Mouse (Mus musculus): ENCODE results near the gene Tgm2. TPM values are rescaled to one million over a fixed set of nuclear protein-coding genes. Genes with fewer than 3 reads are reported as not detected.

Gene Tgm2
- polyA plus RNA-seq (2012; rRNA removed), result 12.1 and 14.8 TPM in 2 replicates
- 6.7 and 6.9 TPM in 2 replicates for polyA plus RNA-seq (2014; fragmentation: Nextera tagmentation; extraction: Ambion mirVana)

GRCm38 (mm10) chr2:158146223-158146622 is at the start of gene Tgm2:
Tgm2 (minus strand) TSS chr2:158146436.
- Histone ChIP-seq H3K4me2 (replicated peaks; ENCODE audit: low read depth, low read length, severe bottlenecking) (peak within 1 kb of the TSS; percentile 64), H3K27me3 (ENCODE audit: control insufficient read depth, insufficient read depth, low read length) (no peaks in the 10 kb centered on the region), H3K4me1 (ENCODE audit: control insufficient read depth, insufficient read depth, low read length) (no peaks in the 10 kb centered on the region; the same call in none of the 2 replicates), H3K9ac (ENCODE audit: low read depth, low read length, severe bottlenecking) (peak within 1 kb of the TSS; percentile 52; the same call in 1 of the 2 replicates), H3K4me3 (replicated peaks; ENCODE audit: low read length) (peak within 1 kb of the TSS; percentile 37), H3K27ac (replicated peaks; ENCODE audit: low read depth, low read length) (no peak within 1 kb of the TSS), H3K9me3 (ENCODE audit: control insufficient read depth, low read length) (0 out of 2 replicates have a peak, but pooled peaks cover 4% of the 10 kb centered on the region), H3K36me3 (ENCODE audit: control insufficient read depth, insufficient read depth, low read length) (no peaks in the 10 kb centered on the region)
- DNase-seq (ENCODE audit: low spot score), result peak; percentile 59
- ATAC-seq (ENCODE audit: low FRiP score, low read depth), result peak; percentile 80
- WGBS, result under 1% methylated on average over 33 of the region's 33 CpGs
- no peak for TF ChIP-seq POLR2A (IDR thresholded peaks at IDR 0.05; ENCODE audit: borderline replicate concordance, extremely low read depth, insufficient read depth, insufficient read length)

GRCm38 (mm10) chr2:158194945-158195640 is 48.9 kb upstream of the Tgm2 start:
- peak; percentile 53; the same call in 1 of the 2 replicates for ATAC-seq (ENCODE audit: low FRiP score, low read depth)
- 18% methylated on average over 10 of the region's 10 CpGs for WGBS

GRCm38 (mm10) chr2:158193611-158194336 is 47.5 kb upstream of the Tgm2 start:
- Histone ChIP-seq H3K4me3 (replicated peaks; ENCODE audit: low read length) (no peak overlapping the region), H3K36me3 (ENCODE audit: control insufficient read depth, insufficient read depth, low read length) (peaks cover 30% of the 10 kb centered on the region), H3K27ac (replicated peaks; ENCODE audit: low read depth, low read length) (no peak overlapping the region), H3K4me1 (ENCODE audit: control insufficient read depth, insufficient read depth, low read length) (0 out of 2 replicates have a peak, but pooled peaks cover 8% of the 10 kb centered on the region), H3K27me3 (ENCODE audit: control insufficient read depth, insufficient read depth, low read length) (no peaks in the 10 kb centered on the region), H3K4me2 (replicated peaks; ENCODE audit: low read depth, low read length, severe bottlenecking) (no peak overlapping the region), H3K9me3 (ENCODE audit: control insufficient read depth, low read length) (no peaks in the 10 kb centered on the region), H3K9ac (ENCODE audit: low read depth, low read length, severe bottlenecking) (no peak overlapping the region)
- ATAC-seq (ENCODE audit: low FRiP score, low read depth) (no peak), DNase-seq (ENCODE audit: low spot score) (no peak)
- 38% methylated on average over 10 of the region's 10 CpGs for WGBS
- TF ChIP-seq POLR2A (IDR thresholded peaks at IDR 0.05; ENCODE audit: borderline replicate concordance, extremely low read depth, insufficient read depth, insufficient read length), result no peak

More at GRCm38 (mm10) chr2:158194945-158195640, 48.9 kb upstream of the Tgm2 start:
- peak; percentile 74 for DNase-seq (ENCODE audit: low spot score)
- H3K4me1 ChIP-seq (ENCODE audit: control insufficient read depth, insufficient read depth, low read length), result 0 out of 2 replicates have a peak, but pooled peaks cover 8% of the 10 kb centered on the region
- H3K9me3 ChIP-seq (ENCODE audit: control insufficient read depth, low read length), result no peaks in the 10 kb centered on the region
- H3K4me2 ChIP-seq (replicated peaks; ENCODE audit: low read depth, low read length, severe bottlenecking), result no peak overlapping the region
- no peak for TF ChIP-seq POLR2A (IDR thresholded peaks at IDR 0.05; ENCODE audit: borderline replicate concordance, extremely low read depth, insufficient read depth, insufficient read length)
- no peak overlapping the region for H3K9ac ChIP-seq (ENCODE audit: low read depth, low read length, severe bottlenecking)
- H3K27ac ChIP-seq (replicated peaks; ENCODE audit: low read depth, low read length), result no peak overlapping the region
- H3K36me3 ChIP-seq (ENCODE audit: control insufficient read depth, insufficient read depth, low read length), result peaks cover 43% of the 10 kb centered on the region
- H3K4me3 ChIP-seq (replicated peaks; ENCODE audit: low read length), result no peak overlapping the region
- H3K27me3 ChIP-seq (ENCODE audit: control insufficient read depth, insufficient read depth, low read length), result no peaks in the 10 kb centered on the region

- Histone ChIP-seq H3K27ac (replicated peaks; ENCODE audit: low read depth, low read length) (no peak overlapping the region), H3K4me2 (replicated peaks; ENCODE audit: low read depth, low read length, severe bottlenecking) (no peak overlapping the region), H3K9ac (ENCODE audit: low read depth, low read length, severe bottlenecking) (0 out of 2 replicates have a peak overlapping the region, but pooled peaks have one; percentile 26), H3K36me3 (ENCODE audit: control insufficient read depth, insufficient read depth, low read length) (peaks cover 4% of the 10 kb centered on the region), H3K9me3 (ENCODE audit: control insufficient read depth, low read length) (no peaks in the 10 kb centered on the region), H3K4me1 (ENCODE audit: control insufficient read depth, insufficient read depth, low read length) (peaks cover 12% of the 10 kb centered on the region; the same call in 1 of the 2 replicates), H3K27me3 (ENCODE audit: control insufficient read depth, insufficient read depth, low read length) (no peaks in the 10 kb centered on the region), H3K4me3 (replicated peaks; ENCODE audit: low read length) (no peak overlapping the region)
- WGBS, result 61% methylated on average over 7 of the region's 7 CpGs
- TF ChIP-seq POLR2A (IDR thresholded peaks at IDR 0.05; ENCODE audit: borderline replicate concordance, extremely low read depth, insufficient read depth, insufficient read length), result no peak
- no peak for DNase-seq (ENCODE audit: low spot score)
- 0 out of 2 replicates have a peak, but pooled peaks have one; percentile 17 for ATAC-seq (ENCODE audit: low FRiP score, low read depth)
Observed at GRCm38 (mm10) chr2:158191098-158191497, 44.9 kb upstream of the Tgm2 start.

- Histone ChIP-seq H3K4me1 (ENCODE audit: control insufficient read depth, insufficient read depth, low read length) (peaks cover 12% of the 10 kb centered on the region; the same call in 1 of the 2 replicates), H3K27ac (replicated peaks; ENCODE audit: low read depth, low read length) (no peak overlapping the region), H3K9ac (ENCODE audit: low read depth, low read length, severe bottlenecking) (no peak overlapping the region), H3K36me3 (ENCODE audit: control insufficient read depth, insufficient read depth, low read length) (no peaks in the 10 kb centered on the region), H3K4me2 (replicated peaks; ENCODE audit: low read depth, low read length, severe bottlenecking) (no peak overlapping the region), H3K27me3 (ENCODE audit: control insufficient read depth, insufficient read depth, low read length) (no peaks in the 10 kb centered on the region), H3K4me3 (replicated peaks; ENCODE audit: low read length) (no peak overlapping the region), H3K9me3 (ENCODE audit: control insufficient read depth, low read length) (no peaks in the 10 kb centered on the region)
- ATAC-seq (ENCODE audit: low FRiP score, low read depth) (no peak), DNase-seq (ENCODE audit: low spot score) (no peak)
- TF ChIP-seq POLR2A (IDR thresholded peaks at IDR 0.05; ENCODE audit: borderline replicate concordance, extremely low read depth, insufficient read depth, insufficient read length), result no peak
- 69% methylated on average over 11 of the region's 11 CpGs for WGBS
Observed at GRCm38 (mm10) chr2:158189451-158189850, 43.2 kb upstream of the Tgm2 start.
